Mouse (Mus musculus): ENCODE results near the gene Gm49388. TPM values are rescaled to one million over a fixed set of nuclear protein-coding genes. Genes with fewer than 3 reads are reported as not detected.

Gm49388 gene
- polyA plus RNA-seq, 1 experiment, result not detected

GRCm38 (mm10) chr7:127815116-127815665 lies 29.8 kb downstream of the Gm49388 start:
- no peak overlapping the region for H3K4me3 ChIP-seq (ENCODE audit: control insufficient read depth, low read depth, low read length)
- H3K27me3 ChIP-seq (ENCODE audit: control insufficient read depth, insufficient read depth, low read length), result no peaks in the 10 kb centered on the region
- peaks cover 2% of the 10 kb centered on the region; the same call in 1 of the 2 replicates for H3K4me1 ChIP-seq (ENCODE audit: control insufficient read depth, insufficient read depth, low read length)
- TF ChIP-seq POLR2A (IDR thresholded peaks at IDR 0.05; ENCODE audit: control insufficient read depth, low read depth, low read length) (no peak), CTCF (IDR thresholded peaks at IDR 0.05; ENCODE audit: control insufficient read depth, insufficient read depth, insufficient replicate concordance, low read depth, low read length) (no peak)
- peak overlapping the region; percentile 27; the same call in 1 of the 2 replicates for H3K27ac ChIP-seq (ENCODE audit: control insufficient read depth, insufficient read depth, low read depth, low read length)
- H3K36me3 ChIP-seq (ENCODE audit: control insufficient read depth, insufficient read depth, low read length), result no peaks in the 10 kb centered on the region

GRCm38 (mm10) chr7:127815954-127816821 lies 30.8 kb downstream of the Gm49388 start:
- Histone ChIP-seq H3K27me3 (ENCODE audit: control insufficient read depth, insufficient read depth, low read length) (no peaks in the 10 kb centered on the region), H3K36me3 (ENCODE audit: control insufficient read depth, insufficient read depth, low read length) (no peaks in the 10 kb centered on the region), H3K4me1 (ENCODE audit: control insufficient read depth, insufficient read depth, low read length) (peaks cover 2% of the 10 kb centered on the region; the same call in 1 of the 2 replicates), H3K27ac (ENCODE audit: control insufficient read depth, insufficient read depth, low read depth, low read length) (peak overlapping the region; percentile 40), H3K4me3 (ENCODE audit: control insufficient read depth, low read depth, low read length) (no peak overlapping the region)
- peak; percentile 24; the same call in 1 of the 2 replicates for TF ChIP-seq CTCF (IDR thresholded peaks at IDR 0.05; ENCODE audit: control insufficient read depth, insufficient read depth, insufficient replicate concordance, low read depth, low read length)
- no peak for TF ChIP-seq POLR2A (IDR thresholded peaks at IDR 0.05; ENCODE audit: control insufficient read depth, low read depth, low read length)

- Histone ChIP-seq H3K4me3 (ENCODE audit: control insufficient read depth, low read depth, low read length) (no peak overlapping the region), H3K27me3 (ENCODE audit: control insufficient read depth, insufficient read depth, low read length) (no peaks in the 10 kb centered on the region), H3K4me1 (ENCODE audit: control insufficient read depth, insufficient read depth, low read length) (peaks cover 2% of the 10 kb centered on the region; the same call in 1 of the 2 replicates), H3K36me3 (ENCODE audit: control insufficient read depth, insufficient read depth, low read length) (no peaks in the 10 kb centered on the region), H3K27ac (ENCODE audit: control insufficient read depth, insufficient read depth, low read depth, low read length) (no peak overlapping the region)
- TF ChIP-seq CTCF (IDR thresholded peaks at IDR 0.05; ENCODE audit: control insufficient read depth, insufficient read depth, insufficient replicate concordance, low read depth, low read length) (no peak), POLR2A (IDR thresholded peaks at IDR 0.05; ENCODE audit: control insufficient read depth, low read depth, low read length) (no peak)
Observed at GRCm38 (mm10) chr7:127817053-127817452, 31.6 kb downstream of the Gm49388 start.

GRCm38 (mm10) chr7:127817776-127818175 lies 32.4 kb downstream of the Gm49388 start:
- TF ChIP-seq CTCF (IDR thresholded peaks at IDR 0.05; ENCODE audit: control insufficient read depth, insufficient read depth, insufficient replicate concordance, low read depth, low read length) (no peak), POLR2A (IDR thresholded peaks at IDR 0.05; ENCODE audit: control insufficient read depth, low read depth, low read length) (no peak)
- peaks cover 2% of the 10 kb centered on the region; the same call in 1 of the 2 replicates for H3K4me1 ChIP-seq (ENCODE audit: control insufficient read depth, insufficient read depth, low read length)
- no peak overlapping the region for H3K4me3 ChIP-seq (ENCODE audit: control insufficient read depth, low read depth, low read length)
- no peaks in the 10 kb centered on the region for H3K36me3 ChIP-seq (ENCODE audit: control insufficient read depth, insufficient read depth, low read length)
- no peak overlapping the region for H3K27ac ChIP-seq (ENCODE audit: control insufficient read depth, insufficient read depth, low read depth, low read length)
- no peaks in the 10 kb centered on the region for H3K27me3 ChIP-seq (ENCODE audit: control insufficient read depth, insufficient read depth, low read length)

- H3K36me3 ChIP-seq (ENCODE audit: control insufficient read depth, insufficient read depth, low read length), result no peaks in the 10 kb centered on the region
- no peak overlapping the region for H3K27ac ChIP-seq (ENCODE audit: control insufficient read depth, insufficient read depth, low read depth, low read length)
- no peaks in the 10 kb centered on the region for H3K27me3 ChIP-seq (ENCODE audit: control insufficient read depth, insufficient read depth, low read length)
- H3K4me3 ChIP-seq (ENCODE audit: control insufficient read depth, low read depth, low read length), result no peak overlapping the region
- TF ChIP-seq POLR2A (IDR thresholded peaks at IDR 0.05; ENCODE audit: control insufficient read depth, low read depth, low read length), result no peak
- no peak for TF ChIP-seq CTCF (IDR thresholded peaks at IDR 0.05; ENCODE audit: control insufficient read depth, insufficient read depth, insufficient replicate concordance, low read depth, low read length)
- H3K4me1 ChIP-seq (ENCODE audit: control insufficient read depth, insufficient read depth, low read length), result peaks cover 14% of the 10 kb centered on the region
Observed at GRCm38 (mm10) chr7:127820836-127821509, 35.6 kb downstream of the Gm49388 start.

GRCm38 (mm10) chr7:127822494-127822893 lies 37.1 kb downstream of the Gm49388 start:
- Histone ChIP-seq H3K4me1 (ENCODE audit: control insufficient read depth, insufficient read depth, low read length) (peaks cover 14% of the 10 kb centered on the region), H3K4me3 (ENCODE audit: control insufficient read depth, low read depth, low read length) (no peak overlapping the region), H3K27ac (ENCODE audit: control insufficient read depth, insufficient read depth, low read depth, low read length) (no peak overlapping the region), H3K27me3 (ENCODE audit: control insufficient read depth, insufficient read depth, low read length) (no peaks in the 10 kb centered on the region), H3K36me3 (ENCODE audit: control insufficient read depth, insufficient read depth, low read length) (no peaks in the 10 kb centered on the region)
- no peak for TF ChIP-seq CTCF (IDR thresholded peaks at IDR 0.05; ENCODE audit: control insufficient read depth, insufficient read depth, insufficient replicate concordance, low read depth, low read length)
- no peak for TF ChIP-seq POLR2A (IDR thresholded peaks at IDR 0.05; ENCODE audit: control insufficient read depth, low read depth, low read length)

Measured in testis, adult 2 months (tissue).